Mouse (Mus musculus): ENCODE data around the gene Tiprl. TPM values are rescaled to one million over a fixed set of nuclear protein-coding genes. Genes with fewer than 3 reads are reported as not detected.

Tiprl gene
- polyA plus RNA-seq (2014; fragmentation: Nextera tagmentation; extraction: Ambion mirVana): 86.7 and 97.6 TPM in 2 replicates

DNA sequence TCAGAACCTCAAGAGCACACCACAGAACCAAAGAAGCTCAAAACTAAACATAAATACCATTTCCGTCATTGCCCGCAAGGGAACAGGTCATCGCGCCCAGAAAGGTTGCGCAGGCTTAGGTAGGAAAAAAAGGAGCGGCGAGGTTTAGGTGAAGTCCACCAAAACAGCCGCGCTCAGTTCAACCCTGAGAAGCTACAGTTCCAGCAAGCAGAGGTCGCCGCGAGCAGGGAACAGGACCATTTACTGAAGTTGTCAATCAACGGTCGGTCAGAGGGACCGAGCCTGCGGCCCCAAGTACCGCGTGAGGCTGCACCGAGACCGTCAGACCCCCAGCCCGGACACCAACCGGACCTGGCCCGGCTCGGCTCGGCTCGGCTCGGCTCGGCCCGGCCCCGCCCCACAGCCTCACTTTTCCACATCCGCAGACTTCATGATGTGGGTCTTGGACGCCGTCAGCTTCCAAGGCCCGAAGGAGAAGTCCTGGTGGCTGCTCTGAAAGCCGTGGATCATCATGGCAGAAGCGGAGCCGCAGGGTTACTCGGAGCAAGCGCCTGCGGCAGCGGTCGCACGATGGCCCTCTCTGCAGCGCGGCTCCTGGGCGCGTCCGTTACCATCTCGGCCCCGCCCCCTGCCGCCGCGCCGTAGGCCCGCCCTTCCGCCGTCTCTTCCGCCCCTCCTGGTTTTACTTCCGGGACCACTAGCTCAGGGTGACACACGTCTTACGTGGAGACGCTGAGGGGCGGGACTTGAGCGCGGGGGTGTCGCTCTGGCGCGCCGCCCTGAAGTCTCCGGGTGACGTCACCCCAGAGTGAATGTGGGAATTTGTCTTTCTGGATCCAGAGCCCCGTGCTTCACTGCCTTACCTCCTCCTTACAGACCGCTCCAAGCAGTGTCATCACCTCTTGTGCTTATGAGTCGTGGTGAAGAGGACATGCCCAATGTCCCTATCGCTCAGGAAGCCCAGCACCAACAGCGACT is at the start of gene Tiprl:
Gene Tiprl, minus strand, starts transcription at position 676 of the 978 bp plus-strand sequence.
- peak within 1 kb of the TSS; percentile 90 for H3K27ac ChIP-seq (ENCODE audit: low read length)
- H3K36me3 ChIP-seq (ENCODE audit: control insufficient read depth, insufficient read depth, low read length): no peaks in the 10 kb centered on the region
- H3K4me2 ChIP-seq (replicated peaks; ENCODE audit: low read depth, low read length): peak within 1 kb of the TSS; percentile 92
- H3K9ac ChIP-seq (replicated peaks; ENCODE audit: low read depth, low read length): peak within 1 kb of the TSS; percentile 66
- H3K4me3 ChIP-seq (ENCODE audit: low read depth, low read length): peak within 1 kb of the TSS; percentile 72
- H3K9me3 ChIP-seq (ENCODE audit: control insufficient read depth, low read depth, low read length): no peaks in the 10 kb centered on the region
- H3K4me1 ChIP-seq (ENCODE audit: control insufficient read depth, insufficient read depth, low read length): peaks cover 13% of the 10 kb centered on the region; the same call in 1 of the 2 replicates
- H3K27me3 ChIP-seq (ENCODE audit: control insufficient read depth, insufficient read depth, low read length): no peaks in the 10 kb centered on the region
- WGBS: under 1% methylated on average over 76 of the region's 76 CpGs
- peak; percentile 99 for ATAC-seq (ENCODE audit: insufficient number of reproducible peaks, insufficient read depth, low FRiP score, low read depth)

DNA sequence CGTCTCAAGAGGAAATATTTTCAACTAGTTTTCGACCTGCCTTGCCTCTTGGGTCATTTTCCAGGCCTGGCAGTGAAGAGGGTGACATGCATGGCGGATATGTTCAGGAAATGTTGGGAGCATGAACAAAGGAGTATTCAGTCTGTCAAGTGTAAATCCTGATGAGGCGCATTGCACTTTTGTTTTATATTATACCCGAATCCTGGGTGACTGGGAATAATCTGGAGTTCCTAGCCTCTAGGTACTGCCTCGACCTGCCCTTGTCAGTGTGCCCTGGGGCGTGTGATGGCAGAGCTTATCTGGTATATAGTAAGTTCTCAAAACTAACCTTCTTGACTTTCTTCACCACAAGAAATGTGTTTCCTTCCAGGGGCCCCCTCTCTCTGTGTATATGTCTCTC is 47.3 kb upstream of the Tiprl start:
- WGBS: 73% methylated on average over 7 of the region's 7 CpGs
- H3K4me1 ChIP-seq (ENCODE audit: control insufficient read depth, insufficient read depth, low read length): peaks cover 21% of the 10 kb centered on the region
- no peaks in the 10 kb centered on the region for H3K9me3 ChIP-seq (ENCODE audit: control insufficient read depth, low read depth, low read length)
- H3K4me3 ChIP-seq (ENCODE audit: low read depth, low read length): no peak overlapping the region
- H3K36me3 ChIP-seq (ENCODE audit: control insufficient read depth, insufficient read depth, low read length): no peaks in the 10 kb centered on the region
- no peak for ATAC-seq (ENCODE audit: insufficient number of reproducible peaks, insufficient read depth, low FRiP score, low read depth)
- H3K27me3 ChIP-seq (ENCODE audit: control insufficient read depth, insufficient read depth, low read length): no peaks in the 10 kb centered on the region
- H3K27ac ChIP-seq (ENCODE audit: low read length): no peak overlapping the region
- no peak overlapping the region; the same call in 1 of the 2 replicates for H3K4me2 ChIP-seq (replicated peaks; ENCODE audit: low read depth, low read length)
- no peak overlapping the region for H3K9ac ChIP-seq (replicated peaks; ENCODE audit: low read depth, low read length)

DNA sequence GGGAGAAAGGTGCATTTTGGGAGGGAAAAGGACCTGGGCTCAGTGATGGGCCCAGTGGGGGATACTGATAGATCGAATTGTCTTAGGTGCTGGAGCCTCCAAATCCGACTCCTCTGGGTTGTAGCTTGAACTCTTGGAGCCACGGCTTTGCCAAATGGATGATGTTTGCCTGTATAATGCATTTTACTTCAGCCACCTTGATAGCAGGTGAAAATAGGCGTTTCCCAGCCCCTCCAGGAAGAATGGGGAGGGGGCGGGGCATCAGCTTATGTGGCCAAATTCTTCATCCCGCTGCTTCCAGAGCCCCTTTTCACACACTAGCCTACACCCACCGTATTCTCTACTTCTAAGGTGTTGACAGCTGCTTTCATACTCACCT is 46.2 kb upstream of the Tiprl start:
- Histone ChIP-seq H3K4me1 (ENCODE audit: control insufficient read depth, insufficient read depth, low read length) (peaks cover 21% of the 10 kb centered on the region), H3K27ac (ENCODE audit: low read length) (no peak overlapping the region), H3K4me3 (ENCODE audit: low read depth, low read length) (peak overlapping the region; percentile 77), H3K4me2 (replicated peaks; ENCODE audit: low read depth, low read length) (peak overlapping the region; percentile 84), H3K9me3 (ENCODE audit: control insufficient read depth, low read depth, low read length) (no peaks in the 10 kb centered on the region), H3K9ac (replicated peaks; ENCODE audit: low read depth, low read length) (no peak overlapping the region), H3K36me3 (ENCODE audit: control insufficient read depth, insufficient read depth, low read length) (no peaks in the 10 kb centered on the region), H3K27me3 (ENCODE audit: control insufficient read depth, insufficient read depth, low read length) (no peaks in the 10 kb centered on the region)
- WGBS: 11% methylated on average over 7 of the region's 7 CpGs
- no peak for ATAC-seq (ENCODE audit: insufficient number of reproducible peaks, insufficient read depth, low FRiP score, low read depth)

DNA sequence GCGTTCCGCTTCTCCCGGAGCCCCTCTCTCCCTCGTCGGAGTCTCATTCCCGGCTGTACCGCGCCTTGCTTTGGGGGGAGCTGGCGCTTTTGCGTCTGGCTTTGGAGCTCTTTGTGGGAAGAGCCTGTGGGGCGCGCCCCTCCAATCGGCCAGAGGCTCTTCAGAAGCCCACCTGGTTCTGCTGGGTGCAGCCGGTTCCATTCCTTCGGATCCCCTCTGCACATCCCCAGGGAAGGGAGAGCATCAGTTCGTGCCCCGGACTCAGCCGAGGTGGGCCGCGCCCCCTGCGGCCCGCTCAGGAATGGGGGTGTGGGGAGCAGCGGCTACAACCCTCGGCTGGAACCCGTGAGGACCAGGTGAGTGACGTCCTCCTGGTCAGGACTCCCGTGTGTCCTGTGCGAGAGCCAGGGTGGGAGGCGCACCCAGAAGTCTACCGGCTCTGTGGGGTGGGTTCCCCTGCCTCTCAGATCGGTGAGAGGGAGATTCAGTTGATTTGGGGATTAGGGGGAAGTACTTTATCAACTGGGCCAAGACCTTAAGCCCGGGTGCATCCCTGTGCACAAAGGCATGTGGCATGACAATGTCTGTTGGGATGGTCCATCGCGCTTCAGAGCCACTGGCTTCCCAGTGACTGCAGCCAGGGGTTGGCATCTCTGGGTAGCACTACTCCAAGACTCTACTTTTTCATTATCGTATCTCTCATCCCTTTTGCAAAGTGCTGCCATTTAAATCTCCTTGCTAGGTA is 45.6 kb upstream of the Tiprl start:
- Histone ChIP-seq H3K27me3 (ENCODE audit: control insufficient read depth, insufficient read depth, low read length) (no peaks in the 10 kb centered on the region), H3K4me3 (ENCODE audit: low read depth, low read length) (peak overlapping the region; percentile 77), H3K4me1 (ENCODE audit: control insufficient read depth, insufficient read depth, low read length) (peaks cover 21% of the 10 kb centered on the region), H3K9ac (replicated peaks; ENCODE audit: low read depth, low read length) (peak overlapping the region; percentile 81), H3K36me3 (ENCODE audit: control insufficient read depth, insufficient read depth, low read length) (no peaks in the 10 kb centered on the region), H3K9me3 (ENCODE audit: control insufficient read depth, low read depth, low read length) (no peaks in the 10 kb centered on the region), H3K27ac (ENCODE audit: low read length) (peak overlapping the region; percentile 93), H3K4me2 (replicated peaks; ENCODE audit: low read depth, low read length) (peak overlapping the region; percentile 84)
- peak; percentile 50 for ATAC-seq (ENCODE audit: insufficient number of reproducible peaks, insufficient read depth, low FRiP score, low read depth)
- 1% methylated on average over 35 of the region's 35 CpGs for WGBS

DNA sequence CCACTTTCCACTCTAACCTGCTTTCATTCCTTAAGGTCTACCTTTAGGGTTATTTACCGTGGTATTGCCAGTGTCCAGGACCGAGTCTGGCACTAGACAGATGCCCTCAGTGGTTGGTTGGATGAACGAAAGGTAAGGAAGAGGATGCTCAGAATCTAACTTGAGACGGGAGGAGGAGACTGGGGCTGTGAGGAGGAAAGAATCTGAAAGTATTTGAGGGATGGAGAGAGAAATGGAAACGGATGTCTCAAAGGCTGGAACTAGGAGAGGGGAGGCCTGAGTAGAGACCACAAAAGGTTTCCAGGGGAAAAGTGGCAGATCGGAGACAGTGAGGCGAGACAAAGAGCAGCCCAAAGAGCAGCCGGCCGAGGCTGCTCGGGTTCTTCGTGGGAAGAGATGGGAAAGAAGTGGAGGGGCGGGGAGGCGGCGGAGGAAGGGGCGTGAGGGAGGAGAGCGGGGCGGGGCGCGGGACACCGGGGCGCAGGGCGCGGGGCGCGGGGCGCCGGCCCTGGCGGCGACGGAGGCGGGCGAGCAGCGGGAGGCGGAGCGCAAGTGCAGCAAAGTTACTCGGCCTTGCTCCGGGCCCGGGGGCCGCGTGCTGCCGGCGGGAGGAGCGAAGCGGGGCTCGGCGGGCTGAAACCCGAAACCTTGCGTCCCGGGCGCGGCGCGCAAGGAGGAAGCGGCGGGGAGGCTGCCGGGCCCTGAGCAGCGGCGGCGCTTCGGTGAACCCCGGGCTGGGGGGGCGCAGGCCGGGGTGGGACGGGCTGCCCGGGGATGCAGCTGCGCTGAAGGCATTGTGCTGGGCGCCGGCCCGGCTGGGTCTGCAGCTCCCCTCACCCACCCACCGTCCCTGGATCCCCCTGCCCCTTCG is 44.8 kb upstream of the Tiprl start:
- H3K4me1 ChIP-seq (ENCODE audit: control insufficient read depth, insufficient read depth, low read length): peaks cover 21% of the 10 kb centered on the region
- H3K4me3 ChIP-seq (ENCODE audit: low read depth, low read length): peak overlapping the region; percentile 77
- no peaks in the 10 kb centered on the region for H3K27me3 ChIP-seq (ENCODE audit: control insufficient read depth, insufficient read depth, low read length)
- WGBS: 1% methylated on average over 38 of the region's 71 CpGs
- H3K9ac ChIP-seq (replicated peaks; ENCODE audit: low read depth, low read length): peak overlapping the region; percentile 81
- H3K4me2 ChIP-seq (replicated peaks; ENCODE audit: low read depth, low read length): peak overlapping the region; percentile 84
- peak overlapping the region; percentile 93 for H3K27ac ChIP-seq (ENCODE audit: low read length)
- no peaks in the 10 kb centered on the region for H3K9me3 ChIP-seq (ENCODE audit: control insufficient read depth, low read depth, low read length)
- H3K36me3 ChIP-seq (ENCODE audit: control insufficient read depth, insufficient read depth, low read length): no peaks in the 10 kb centered on the region
- ATAC-seq (ENCODE audit: insufficient number of reproducible peaks, insufficient read depth, low FRiP score, low read depth): peak; percentile 87

DNA sequence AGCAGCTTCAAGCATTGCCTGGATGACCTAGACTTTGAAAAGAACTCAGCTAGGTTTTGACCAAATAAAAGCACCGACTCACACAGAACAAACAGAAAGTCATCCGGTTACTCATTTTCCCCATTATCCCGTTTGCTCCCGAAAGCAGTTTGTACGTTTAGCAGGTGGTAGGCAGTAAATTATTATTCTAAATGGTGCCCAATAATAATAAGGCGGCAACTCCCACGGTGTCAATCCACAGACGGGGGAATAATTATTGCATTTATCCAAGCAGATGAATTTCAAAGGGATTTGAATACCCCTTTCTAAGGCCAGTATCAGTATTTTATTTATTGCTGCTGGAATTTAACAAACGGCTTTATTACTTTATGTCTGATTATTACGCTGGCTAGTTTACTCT is 43.9 kb upstream of the Tiprl start:
- 33% methylated on average over 10 of the region's 10 CpGs for WGBS
- Histone ChIP-seq H3K9ac (replicated peaks; ENCODE audit: low read depth, low read length) (no peak overlapping the region; the same call in 1 of the 2 replicates), H3K27ac (ENCODE audit: low read length) (peak overlapping the region; percentile 93), H3K27me3 (ENCODE audit: control insufficient read depth, insufficient read depth, low read length) (no peaks in the 10 kb centered on the region), H3K36me3 (ENCODE audit: control insufficient read depth, insufficient read depth, low read length) (no peaks in the 10 kb centered on the region), H3K4me2 (replicated peaks; ENCODE audit: low read depth, low read length) (peak overlapping the region; percentile 84), H3K4me1 (ENCODE audit: control insufficient read depth, insufficient read depth, low read length) (peaks cover 21% of the 10 kb centered on the region), H3K4me3 (ENCODE audit: low read depth, low read length) (peak overlapping the region; percentile 77; the same call in 1 of the 2 replicates), H3K9me3 (ENCODE audit: control insufficient read depth, low read depth, low read length) (no peaks in the 10 kb centered on the region)
- ATAC-seq (ENCODE audit: insufficient number of reproducible peaks, insufficient read depth, low FRiP score, low read depth): no peak

DNA sequence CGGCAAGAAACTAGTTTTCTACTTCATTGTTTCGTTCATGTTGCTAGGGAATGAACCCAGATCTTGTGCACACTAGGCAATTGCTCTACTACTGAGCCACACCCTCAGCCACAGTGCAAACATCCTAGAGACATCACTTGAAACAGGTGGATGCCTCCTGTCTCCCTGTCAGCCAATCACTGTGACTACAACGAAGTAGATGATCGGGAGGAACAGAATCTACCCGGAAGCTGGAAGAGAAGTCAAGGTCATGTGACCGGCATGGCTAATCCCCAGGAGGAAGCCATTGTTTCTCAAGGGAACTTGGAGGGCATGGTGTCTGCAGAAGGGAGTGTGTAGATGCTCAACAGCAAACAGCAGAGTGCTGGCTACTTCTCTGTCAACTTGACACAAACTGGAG is 38.1 kb upstream of the Tiprl start:
- Histone ChIP-seq H3K4me2 (replicated peaks; ENCODE audit: low read depth, low read length) (no peak overlapping the region), H3K4me1 (ENCODE audit: control insufficient read depth, insufficient read depth, low read length) (no peaks in the 10 kb centered on the region), H3K36me3 (ENCODE audit: control insufficient read depth, insufficient read depth, low read length) (no peaks in the 10 kb centered on the region), H3K27ac (ENCODE audit: low read length) (no peak overlapping the region), H3K9ac (replicated peaks; ENCODE audit: low read depth, low read length) (no peak overlapping the region), H3K4me3 (ENCODE audit: low read depth, low read length) (no peak overlapping the region), H3K9me3 (ENCODE audit: control insufficient read depth, low read depth, low read length) (no peaks in the 10 kb centered on the region), H3K27me3 (ENCODE audit: control insufficient read depth, insufficient read depth, low read length) (no peaks in the 10 kb centered on the region)
- 80% methylated on average over 6 of the region's 6 CpGs for WGBS
- no peak for ATAC-seq (ENCODE audit: insufficient number of reproducible peaks, insufficient read depth, low FRiP score, low read depth)
